Mouse (Mus musculus) olfactory bulb, adult 2 months (tissue): ENCODE measurements at regions not wholly inside any gene's neighbourhood (a gene's known extent, or its start where the extent isn't known, plus 50 kb on each side); places are given as distances from the start of the nearest gene placed in this dataset.

Experiments used
- H3K27ac ChIP-seq: fragments of 200-500 bp; 2 replicates; pipeline ENCODE4 v1.5.1; 2012; ENCODE audit warnings: low read depth, low read length; ENCODE audit not compliant: insufficient read depth
- H3K4me1 ChIP-seq: fragments of 200-500 bp; 2 replicates; pipeline ENCODE4 v1.6.1; 2012; ENCODE audit warnings: low read length; ENCODE audit not compliant: control insufficient read depth, insufficient read depth
- H3K4me3 ChIP-seq: fragments of 200-500 bp; 2 replicates; pipeline ENCODE4 v1.5.1; 2012; ENCODE audit warnings: mild to moderate bottlenecking, low read depth, low read length, moderate library complexity; ENCODE audit not compliant: insufficient read depth
- CTCF ChIP-seq: fragments of 200-500 bp; IDR thresholded peaks from 2 replicates; pipeline ENCODE4 v1.5.1; 2012; ENCODE audit warnings: low read depth, mild to moderate bottlenecking, low read length, moderate library complexity; ENCODE audit not compliant: insufficient read depth
- POLR2A ChIP-seq: fragments of 200-500 bp; IDR thresholded peaks from 2 replicates; pipeline ENCODE4 v1.6.1; 2012; ENCODE audit warnings: mild to moderate bottlenecking, low read depth, low read length, moderate library complexity; ENCODE audit not compliant: insufficient read depth
- WGBS: fragments of 180-500 bp; shearing (Covaris S2); methylation state at CpG from one replicate; pipeline ENCODE4 v1.1.7; 2018; 5-methylcytosine and 5-hydroxymethylcytosine counted together

GRCm38 (mm10) chr9:99800076-99800475 is 75.9 kb downstream of the Sox14 start:
- H3K4me1 ChIP-seq: peaks cover 15% of the 10 kb centered on the region
- no peak overlapping the region for H3K27ac ChIP-seq
- no peak for TF ChIP-seq CTCF
- no peak for TF ChIP-seq POLR2A
- H3K4me3 ChIP-seq: 0 out of 2 replicates have a peak overlapping the region, but pooled peaks have one; percentile 2
- 11% methylated on average over 13 of the region's 13 CpGs for WGBS

DNA sequence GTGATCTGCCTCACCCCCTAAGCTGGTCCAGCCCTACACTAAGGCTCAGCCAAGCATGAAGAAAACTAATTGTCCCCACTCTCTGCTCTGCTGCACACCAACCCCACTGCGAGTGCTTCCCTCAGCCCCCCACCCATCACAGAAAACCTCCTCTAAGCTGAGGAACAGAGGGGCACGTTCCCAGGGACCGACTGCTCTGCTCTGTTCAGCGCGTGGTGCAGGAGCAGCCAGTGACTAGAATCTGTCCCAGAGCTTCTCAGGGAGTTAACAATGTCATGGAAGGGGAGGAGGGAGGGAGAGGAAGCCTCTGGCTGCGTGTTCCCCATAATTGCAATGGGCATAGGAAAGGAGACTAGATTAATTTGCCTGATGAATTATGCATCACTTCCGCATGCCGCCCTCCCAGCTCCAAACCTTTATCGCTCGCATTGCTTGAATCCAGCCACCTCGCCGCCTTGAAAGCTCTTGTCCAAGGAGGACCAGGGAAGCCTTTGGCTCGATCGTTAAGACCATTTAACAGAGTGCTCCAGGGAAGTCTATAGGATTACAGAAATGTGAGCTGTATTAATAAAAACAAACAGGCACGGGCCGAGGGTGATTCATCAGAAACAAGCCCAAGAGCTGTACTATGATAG is 76.5 kb downstream of the Sox14 start:
- no peak for TF ChIP-seq POLR2A
- Histone ChIP-seq H3K27ac (no peak overlapping the region), H3K4me1 (peaks cover 15% of the 10 kb centered on the region), H3K4me3 (peak overlapping the region; percentile 1; the same call in 1 of the 2 replicates)
- 6% methylated on average over 16 of the region's 16 CpGs for WGBS

DNA sequence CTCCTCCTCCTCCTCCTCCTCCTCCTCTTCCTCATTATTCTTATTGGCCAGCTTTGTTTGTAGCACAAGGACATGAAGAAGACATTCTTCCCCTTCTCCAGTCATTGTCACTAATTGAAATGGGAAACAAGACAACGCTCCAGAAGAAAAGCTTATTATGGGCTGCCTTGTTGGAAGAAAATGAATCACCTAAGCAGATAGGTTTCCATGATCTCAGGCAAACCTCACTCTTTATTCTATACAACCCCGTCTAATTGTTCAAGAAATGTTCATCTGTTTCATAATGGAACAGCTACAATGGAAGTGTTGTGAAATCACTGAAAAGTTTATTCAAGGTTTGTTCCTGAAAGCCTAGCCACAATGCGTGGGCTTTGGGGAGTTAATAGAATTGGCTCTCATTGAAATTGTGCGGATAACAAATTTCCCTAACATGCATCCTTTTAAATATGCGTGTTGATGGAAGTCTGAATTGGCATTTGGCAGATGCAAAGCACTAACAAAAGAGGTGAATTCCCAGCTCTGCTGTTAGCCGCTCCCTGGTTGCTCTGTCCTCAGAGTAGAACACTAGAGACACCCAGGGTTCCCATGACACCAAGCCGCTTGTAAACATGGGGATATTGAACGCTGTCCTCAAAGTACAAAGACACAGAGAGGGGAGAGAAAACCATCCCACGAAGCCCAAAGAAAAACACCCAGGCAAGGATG is 78.8 kb downstream of the Sox14 start:
- Histone ChIP-seq H3K4me3 (no peak overlapping the region), H3K27ac (no peak overlapping the region), H3K4me1 (peaks cover 15% of the 10 kb centered on the region)
- no peak for TF ChIP-seq POLR2A
- TF ChIP-seq CTCF: no peak
- 47% methylated on average over 9 of the region's 9 CpGs for WGBS

DNA sequence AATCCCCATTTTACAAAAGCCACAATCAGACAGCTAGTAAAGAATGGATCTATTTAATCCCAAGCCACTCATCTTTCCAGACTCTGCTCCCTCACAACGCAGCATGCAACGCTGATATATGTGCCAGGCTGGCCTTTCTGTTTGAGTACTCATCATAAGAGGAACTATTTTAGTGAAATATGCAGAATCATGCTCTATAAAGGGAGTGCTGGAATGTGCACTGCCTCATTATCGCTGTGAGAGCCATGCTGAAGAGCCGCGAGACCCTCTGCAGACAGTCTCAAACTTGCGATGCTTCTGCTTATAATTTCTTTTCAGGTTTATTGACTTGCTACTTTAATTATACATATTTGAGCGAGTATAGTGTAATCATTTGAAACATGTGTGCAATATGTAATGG is 75.6 kb upstream of the Cldn18 start:
- no peak overlapping the region for H3K27ac ChIP-seq
- TF ChIP-seq CTCF: no peak
- no peak for TF ChIP-seq POLR2A
- H3K4me3 ChIP-seq: no peak overlapping the region
- WGBS: 61% methylated on average over 7 of the region's 7 CpGs
- peaks cover 5% of the 10 kb centered on the region; the same call in 1 of the 2 replicates for H3K4me1 ChIP-seq

DNA sequence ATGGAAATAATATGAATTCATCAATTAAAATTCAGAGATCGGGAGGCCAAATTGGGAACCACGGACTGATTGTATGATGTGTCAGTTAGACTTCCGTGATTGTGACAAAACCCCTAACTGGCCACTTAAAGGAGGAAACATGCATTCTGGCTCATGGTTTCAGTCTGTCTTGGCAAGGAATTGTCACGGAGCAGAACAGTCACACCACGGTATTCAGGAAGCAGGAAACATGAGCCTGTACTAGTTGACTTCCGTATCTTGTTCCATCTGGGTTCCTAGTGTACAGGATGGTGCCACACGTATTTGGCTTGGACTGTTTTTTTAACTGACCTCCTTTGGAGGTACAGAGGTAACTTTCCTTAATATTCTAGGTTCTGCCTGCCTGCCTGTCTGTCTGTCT is 69.8 kb upstream of the Cldn18 start:
- Histone ChIP-seq H3K4me3 (no peak overlapping the region), H3K4me1 (no peaks in the 10 kb centered on the region), H3K27ac (no peak overlapping the region)
- no peak for TF ChIP-seq CTCF
- no peak for TF ChIP-seq POLR2A
- WGBS: 84% methylated on average over 7 of the region's 7 CpGs

DNA sequence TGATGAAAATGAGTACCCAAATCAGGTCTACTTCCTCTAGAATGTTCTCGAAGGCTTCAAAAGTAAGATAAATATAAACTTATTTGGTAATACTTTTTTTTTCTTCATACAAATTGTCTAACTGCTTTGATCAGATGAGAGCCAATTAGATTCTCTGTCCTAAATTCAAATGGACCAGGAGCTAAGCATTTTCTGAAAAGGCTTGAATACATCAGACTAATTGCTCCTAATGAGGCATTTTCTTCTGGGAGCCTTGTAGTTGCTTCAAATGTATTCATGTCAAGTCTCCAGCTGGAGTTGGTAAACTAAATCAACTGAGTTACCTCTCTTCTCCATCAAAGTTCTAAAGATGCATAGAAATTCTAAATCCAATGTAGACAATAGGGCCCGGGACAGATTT is 66.1 kb upstream of the Cldn18 start:
- Histone ChIP-seq H3K4me1 (no peaks in the 10 kb centered on the region), H3K4me3 (no peak overlapping the region), H3K27ac (no peak overlapping the region)
- WGBS: 53% methylated on average over 2 of the region's 2 CpGs
- no peak for TF ChIP-seq POLR2A
- TF ChIP-seq CTCF: no peak

- H3K27ac ChIP-seq: no peak overlapping the region
- WGBS: 58% methylated on average over 7 of the region's 7 CpGs
- H3K4me3 ChIP-seq: no peak overlapping the region
- no peak for TF ChIP-seq POLR2A
- TF ChIP-seq CTCF: no peak
- H3K4me1 ChIP-seq: no peaks in the 10 kb centered on the region
Measured at GRCm38 (mm10) chr9:99782364-99783119, 65.5 kb upstream of the Cldn18 start.

DNA sequence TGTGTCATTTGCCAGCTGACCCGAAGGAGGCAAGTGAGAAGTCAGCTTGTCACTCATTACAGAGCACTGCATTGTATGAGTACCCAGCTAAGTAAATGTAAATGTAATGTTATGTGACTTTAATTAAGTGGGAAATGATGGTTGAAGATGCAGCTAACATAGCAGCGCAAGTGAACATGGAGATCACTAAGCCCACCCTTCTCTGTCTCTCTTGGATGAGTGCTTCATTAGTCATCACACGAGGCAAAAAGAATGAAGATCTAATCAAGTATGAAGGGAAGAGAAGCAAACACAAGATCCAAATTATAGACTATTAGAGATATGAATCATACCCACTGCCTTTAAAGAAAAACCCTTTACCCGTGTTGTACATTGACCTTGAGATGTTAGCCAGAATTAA is 61.8 kb upstream of the Cldn18 start:
- WGBS: 64% methylated on average over 4 of the region's 4 CpGs
- Histone ChIP-seq H3K4me1 (peaks cover 3% of the 10 kb centered on the region; the same call in 1 of the 2 replicates), H3K4me3 (no peak overlapping the region), H3K27ac (no peak overlapping the region)
- TF ChIP-seq POLR2A (no peak), CTCF (no peak)

DNA sequence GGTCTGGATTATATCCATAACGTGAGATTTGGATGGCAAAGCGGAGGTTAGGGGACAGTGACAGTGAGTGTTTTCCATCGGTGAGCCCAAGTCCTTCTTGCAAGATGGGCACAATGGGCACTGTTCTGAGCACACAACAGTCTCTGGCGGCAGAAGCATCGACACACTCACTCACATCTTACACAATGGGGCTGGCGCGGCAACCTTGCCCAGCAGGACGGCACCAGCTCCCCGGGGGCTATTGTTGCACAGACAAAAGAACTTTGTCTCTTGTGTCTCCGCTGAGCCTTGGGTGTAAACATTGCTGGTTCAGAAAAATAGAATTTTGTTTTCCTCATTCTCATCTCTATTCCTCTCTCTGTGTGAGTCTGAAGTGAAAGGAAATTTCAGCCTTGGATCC is 53.6 kb upstream of the Cldn18 start:
- H3K4me3 ChIP-seq: no peak overlapping the region
- H3K4me1 ChIP-seq: peaks cover 5% of the 10 kb centered on the region; the same call in 1 of the 2 replicates
- no peak for TF ChIP-seq CTCF
- TF ChIP-seq POLR2A: no peak
- 27% methylated on average over 10 of the region's 10 CpGs for WGBS
- H3K27ac ChIP-seq: no peak overlapping the region
